Mouse (Mus musculus): ENCODE data around the gene 1700020L24Rik.
A peak's percentile ranks its signal among the peaks of the same experiment; 100 is the strongest.

- peak; percentile 91 for TF ChIP-seq MAX (IDR thresholded peaks at IDR 0.05)
- TF ChIP-seq CTCF (IDR thresholded peaks at IDR 0.05; ENCODE audit: control insufficient read depth, insufficient read depth, insufficient read length), result peak; percentile 62
- no peak for TF ChIP-seq USF1 (IDR thresholded peaks at IDR 0.05; ENCODE audit: low read depth)
Observed at GRCm38 (mm10) chr11:83472324-83473234, 35.1 kb downstream of the 1700020L24Rik start, which contains the start of gene Taf15.
